Mouse (Mus musculus): ENCODE results near the gene Gm7879. TPM values are rescaled to one million over a fixed set of nuclear protein-coding genes. Genes with fewer than 3 reads are reported as not detected.
"Not testable (repeated sequence)": the region's sequence is repeated elsewhere in the genome, so short reads cannot be mapped to it uniquely, and the experiment has no call there.

Gene Gm7879
- total RNA-seq (2014; rRNA removed) (0.28 TPM in 1 of 2 replicates, not detected in the other), polyA plus RNA-seq (2012; rRNA removed) (not detected in 2 replicates)

DNA sequence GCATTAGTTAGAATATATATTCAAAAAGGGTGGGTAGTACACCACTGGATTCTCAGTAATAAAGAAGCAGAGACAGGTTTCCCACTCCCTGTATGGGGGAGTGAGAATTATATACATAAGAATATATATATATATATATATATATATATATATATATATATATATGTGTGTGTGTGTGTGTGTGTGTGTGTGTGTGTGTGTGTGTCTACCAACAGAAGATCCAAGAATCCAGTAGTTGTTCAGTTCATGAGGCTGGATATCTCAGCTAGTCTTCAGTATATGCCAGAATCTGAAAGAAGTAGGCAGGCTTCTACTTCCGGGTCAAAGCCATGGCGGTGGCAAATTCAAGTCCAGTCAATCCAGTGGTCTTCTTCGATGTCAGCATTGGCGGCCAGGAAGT lies at the start of gene Gm7879:
TSS of gene Gm7879 (plus strand) at position 301 of the 400 bp plus-strand sequence.
- not testable (repeated sequence) for H3K4me1 ChIP-seq (ENCODE audit: control insufficient read depth, insufficient read depth, low read length); DNase-seq (ENCODE audit: extremely low read depth, low read depth, low spot score); H3K79me2 ChIP-seq (ENCODE audit: control insufficient read depth, insufficient read depth, low read length); H3K4me3 ChIP-seq (ENCODE audit: insufficient read depth, low read depth, low read length); H3K36me3 ChIP-seq (ENCODE audit: control insufficient read depth, insufficient read depth, low read length); H3K27me3 ChIP-seq (ENCODE audit: control insufficient read depth, insufficient read depth, low read length); H3K9ac ChIP-seq (ENCODE audit: low read depth, low read length); H3K27ac ChIP-seq (replicated peaks; ENCODE audit: insufficient read depth, low read depth, low read length)
- WGBS = 98% methylated on average over 4 of the region's 4 CpGs

DNA sequence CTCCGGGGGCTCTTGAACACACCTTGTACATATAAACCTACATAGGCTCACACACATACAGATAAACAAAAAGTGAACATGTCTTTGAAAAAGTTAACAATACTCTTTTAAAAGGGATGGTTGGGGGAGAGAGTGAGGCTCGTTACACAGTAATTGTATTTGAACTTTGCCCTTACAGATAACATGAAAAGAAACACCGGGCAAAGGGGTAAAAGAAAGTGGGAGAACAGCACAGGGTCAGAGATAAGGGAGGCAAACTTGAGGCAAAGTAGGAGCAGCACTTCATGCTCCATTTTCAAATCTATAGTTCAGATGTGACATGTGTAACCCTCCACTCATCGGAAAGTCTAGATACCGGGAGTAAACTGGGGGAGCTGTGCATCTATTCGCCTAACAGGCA lies 49.3 kb upstream of the Gm7879 start:
- Histone ChIP-seq H3K27ac (replicated peaks; ENCODE audit: insufficient read depth, low read depth, low read length) (no peak overlapping the region), H3K36me3 (ENCODE audit: control insufficient read depth, insufficient read depth, low read length) (no peaks in the 10 kb centered on the region), H3K4me3 (ENCODE audit: insufficient read depth, low read depth, low read length) (no peak overlapping the region), H3K79me2 (ENCODE audit: control insufficient read depth, insufficient read depth, low read length) (no peaks in the 10 kb centered on the region), H3K9ac (ENCODE audit: low read depth, low read length) (no peak overlapping the region), H3K4me1 (ENCODE audit: control insufficient read depth, insufficient read depth, low read length) (no peaks in the 10 kb centered on the region), H3K27me3 (ENCODE audit: control insufficient read depth, insufficient read depth, low read length) (no peaks in the 10 kb centered on the region)
- TF ChIP-seq CTCF (IDR thresholded peaks at IDR 0.05; ENCODE audit: low read depth, low read length) = no peak
- no peak for TF ChIP-seq POLR2A (IDR thresholded peaks at IDR 0.05; ENCODE audit: extremely low read depth, insufficient read depth, low read length)
- no peak for DNase-seq (ENCODE audit: extremely low read depth, low read depth, low spot score)
- WGBS = 34% methylated on average over 6 of the region's 6 CpGs

DNA sequence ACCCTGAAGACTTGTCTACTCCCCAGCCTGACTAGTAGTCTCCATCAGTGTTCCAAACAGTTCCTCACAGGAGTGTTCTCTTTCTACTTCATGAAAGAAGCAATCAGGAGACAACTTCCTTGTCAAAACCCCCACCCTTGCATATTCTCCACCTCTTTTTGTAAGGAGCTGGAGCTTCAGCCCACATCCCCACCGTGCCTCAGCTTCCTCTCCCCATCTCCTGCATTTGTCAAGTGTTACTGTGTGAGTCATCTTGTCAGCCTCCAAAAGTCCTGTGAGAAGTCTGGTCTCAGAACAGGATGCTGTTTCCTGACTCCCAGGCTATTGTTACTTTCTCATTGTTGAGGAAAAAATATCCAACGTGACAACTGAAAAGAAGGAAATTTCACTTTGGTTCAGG lies 47.6 kb upstream of the Gm7879 start:
- H3K27me3 ChIP-seq (ENCODE audit: control insufficient read depth, insufficient read depth, low read length) = no peaks in the 10 kb centered on the region
- H3K9ac ChIP-seq (ENCODE audit: low read depth, low read length) = no peak overlapping the region
- no peaks in the 10 kb centered on the region for H3K4me1 ChIP-seq (ENCODE audit: control insufficient read depth, insufficient read depth, low read length)
- no peaks in the 10 kb centered on the region for H3K36me3 ChIP-seq (ENCODE audit: control insufficient read depth, insufficient read depth, low read length)
- no peaks in the 10 kb centered on the region for H3K79me2 ChIP-seq (ENCODE audit: control insufficient read depth, insufficient read depth, low read length)
- TF ChIP-seq CTCF (IDR thresholded peaks at IDR 0.05; ENCODE audit: low read depth, low read length) (no peak), POLR2A (IDR thresholded peaks at IDR 0.05; ENCODE audit: extremely low read depth, insufficient read depth, low read length) (no peak)
- no peak overlapping the region for H3K4me3 ChIP-seq (ENCODE audit: insufficient read depth, low read depth, low read length)
- H3K27ac ChIP-seq (replicated peaks; ENCODE audit: insufficient read depth, low read depth, low read length) = 0 out of 2 replicates have a peak overlapping the region, but pooled peaks have one; percentile 21
- WGBS = 82% methylated on average over 2 of the region's 2 CpGs
- no peak for DNase-seq (ENCODE audit: extremely low read depth, low read depth, low spot score)

DNA sequence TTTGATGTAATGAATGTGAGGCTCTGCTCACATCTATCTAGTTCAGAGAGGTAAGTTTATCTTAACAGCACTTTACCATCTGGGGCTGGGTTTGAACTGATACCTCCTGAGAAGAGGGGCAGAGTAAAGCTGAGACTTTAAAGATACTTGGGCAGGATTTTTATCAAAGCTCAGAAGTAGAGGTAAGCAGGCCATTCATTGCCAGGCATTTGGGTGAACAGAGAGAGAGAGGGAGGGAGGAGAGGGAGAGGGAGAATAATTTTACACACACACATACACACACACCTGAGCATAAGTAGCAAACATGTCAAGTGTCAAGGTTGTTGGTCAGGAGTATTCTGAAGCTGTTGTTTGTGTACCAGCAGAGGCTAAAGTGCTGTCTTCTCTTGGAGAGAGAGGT lies 44.7 kb upstream of the Gm7879 start, which contains the start of gene Cd38:
TSS of gene Cd38 (plus strand) at position 301 of the 400 bp plus-strand sequence.
- no peak for DNase-seq (ENCODE audit: extremely low read depth, low read depth, low spot score)
- H3K36me3 ChIP-seq (ENCODE audit: control insufficient read depth, insufficient read depth, low read length) = no peaks in the 10 kb centered on the region
- H3K79me2 ChIP-seq (ENCODE audit: control insufficient read depth, insufficient read depth, low read length) = no peaks in the 10 kb centered on the region
- peak within 1 kb of the TSS; percentile 75 for H3K9ac ChIP-seq (ENCODE audit: low read depth, low read length)
- H3K4me1 ChIP-seq (ENCODE audit: control insufficient read depth, insufficient read depth, low read length) = peaks cover 3% of the 10 kb centered on the region; the same call in 1 of the 2 replicates
- no peak for TF ChIP-seq POLR2A (IDR thresholded peaks at IDR 0.05; ENCODE audit: extremely low read depth, insufficient read depth, low read length)
- no peak for TF ChIP-seq CTCF (IDR thresholded peaks at IDR 0.05; ENCODE audit: low read depth, low read length)
- no peaks in the 10 kb centered on the region for H3K27me3 ChIP-seq (ENCODE audit: control insufficient read depth, insufficient read depth, low read length)
- H3K4me3 ChIP-seq (ENCODE audit: insufficient read depth, low read depth, low read length) = peak within 1 kb of the TSS; percentile 62
- H3K27ac ChIP-seq (replicated peaks; ENCODE audit: insufficient read depth, low read depth, low read length) = peak within 1 kb of the TSS; percentile 77

DNA sequence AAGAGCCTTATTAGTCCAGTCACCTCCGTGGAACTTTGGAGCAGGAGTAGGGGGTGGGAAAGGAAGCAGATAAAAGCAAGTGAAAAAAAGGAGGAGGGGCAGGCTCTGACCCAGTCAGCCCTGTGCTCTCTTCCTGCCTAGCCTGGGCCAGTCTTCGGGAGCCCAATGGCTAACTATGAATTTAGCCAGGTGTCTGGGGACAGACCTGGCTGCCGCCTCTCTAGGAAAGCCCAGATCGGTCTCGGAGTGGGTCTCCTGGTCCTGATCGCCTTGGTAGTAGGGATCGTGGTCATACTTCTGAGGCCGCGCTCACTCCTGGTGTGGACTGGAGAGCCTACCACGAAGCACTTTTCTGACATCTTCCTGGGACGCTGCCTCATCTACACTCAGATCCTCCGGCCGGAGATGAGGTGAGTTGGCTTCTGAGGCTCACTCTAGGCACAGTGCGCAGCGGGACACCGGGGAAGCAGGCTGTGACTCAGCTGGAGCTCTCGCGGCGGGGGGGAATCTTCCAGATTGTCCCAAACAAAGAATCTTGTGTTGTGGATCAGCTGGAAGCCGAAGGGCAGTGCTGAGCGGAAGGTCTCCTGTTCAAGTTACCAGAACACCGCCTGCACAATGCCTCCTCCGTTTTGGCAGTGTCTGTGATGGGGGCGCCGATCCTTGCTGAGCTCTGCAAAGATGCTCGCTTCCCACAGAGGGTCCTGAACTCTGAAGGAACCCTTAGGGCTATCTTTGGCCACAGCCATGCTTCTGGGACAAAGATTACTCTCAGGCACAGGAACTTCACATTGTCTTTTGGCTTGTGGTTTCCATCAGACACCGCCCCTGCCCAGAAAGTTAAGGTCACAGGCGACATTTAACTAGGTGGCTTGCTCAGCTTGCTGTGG lies 44.0 kb upstream of the Gm7879 start:
- no peaks in the 10 kb centered on the region for H3K36me3 ChIP-seq (ENCODE audit: control insufficient read depth, insufficient read depth, low read length)
- H3K9ac ChIP-seq (ENCODE audit: low read depth, low read length) = peak overlapping the region; percentile 55
- H3K27me3 ChIP-seq (ENCODE audit: control insufficient read depth, insufficient read depth, low read length) = no peaks in the 10 kb centered on the region
- H3K79me2 ChIP-seq (ENCODE audit: control insufficient read depth, insufficient read depth, low read length) = no peaks in the 10 kb centered on the region
- peak overlapping the region; percentile 65 for H3K27ac ChIP-seq (replicated peaks; ENCODE audit: insufficient read depth, low read depth, low read length)
- peaks cover 3% of the 10 kb centered on the region; the same call in 1 of the 2 replicates for H3K4me1 ChIP-seq (ENCODE audit: control insufficient read depth, insufficient read depth, low read length)
- TF ChIP-seq POLR2A (IDR thresholded peaks at IDR 0.05; ENCODE audit: extremely low read depth, insufficient read depth, low read length) (no peak), CTCF (IDR thresholded peaks at IDR 0.05; ENCODE audit: low read depth, low read length) (no peak)
- WGBS = 11% methylated on average over 28 of the region's 28 CpGs
- peak; percentile 44 for DNase-seq (ENCODE audit: extremely low read depth, low read depth, low spot score)
- H3K4me3 ChIP-seq (ENCODE audit: insufficient read depth, low read depth, low read length) = peak overlapping the region; percentile 62

DNA sequence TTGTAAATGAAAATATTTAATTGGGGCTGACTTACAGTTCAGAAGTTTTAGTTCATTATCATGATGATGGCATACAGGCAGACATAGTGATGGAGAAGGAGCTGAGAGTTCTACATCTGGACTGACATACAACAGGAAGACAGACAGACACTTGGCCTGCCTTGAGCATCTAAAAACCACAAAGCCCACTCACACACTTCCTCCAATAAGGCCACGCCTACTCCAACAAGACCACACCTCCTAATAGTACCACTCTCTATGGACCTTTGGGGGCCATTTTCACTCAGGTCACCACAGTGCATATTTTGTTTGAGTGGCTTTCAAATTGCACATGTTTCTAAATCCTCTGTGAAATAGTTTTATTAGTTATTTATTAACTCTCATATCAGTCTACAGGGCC lies 41.1 kb upstream of the Gm7879 start:
- no peaks in the 10 kb centered on the region for H3K79me2 ChIP-seq (ENCODE audit: control insufficient read depth, insufficient read depth, low read length)
- 59% methylated on average over 1 of the region's 1 CpGs for WGBS
- H3K9ac ChIP-seq (ENCODE audit: low read depth, low read length) = no peak overlapping the region
- no peak overlapping the region for H3K27ac ChIP-seq (replicated peaks; ENCODE audit: insufficient read depth, low read depth, low read length)
- peaks cover 4% of the 10 kb centered on the region for H3K4me1 ChIP-seq (ENCODE audit: control insufficient read depth, insufficient read depth, low read length)
- H3K36me3 ChIP-seq (ENCODE audit: control insufficient read depth, insufficient read depth, low read length) = no peaks in the 10 kb centered on the region; the same call in 1 of the 2 replicates
- DNase-seq (ENCODE audit: extremely low read depth, low read depth, low spot score) = peak; percentile 22
- TF ChIP-seq POLR2A (IDR thresholded peaks at IDR 0.05; ENCODE audit: extremely low read depth, insufficient read depth, low read length) (no peak), CTCF (IDR thresholded peaks at IDR 0.05; ENCODE audit: low read depth, low read length) (no peak)
- H3K4me3 ChIP-seq (ENCODE audit: insufficient read depth, low read depth, low read length) = no peak overlapping the region
- no peaks in the 10 kb centered on the region for H3K27me3 ChIP-seq (ENCODE audit: control insufficient read depth, insufficient read depth, low read length)
